Mouse (Mus musculus): ENCODE data around the gene Cwc25.

Cwc25 gene
- long read RNA-seq, experiment 1, partial matches to known transcripts, result 14 of 20 reads
- long read RNA-seq, experiment 1, other reads (novel, unspliced or antisense), result 2 of 20 reads
- long read RNA-seq, experiment 2, transcript Cwc25-201 (10 exons, 3,105 nt), result major isoform, 7 of 34 reads
- long read RNA-seq, experiment 2, partial matches to known transcripts, result 22 of 34 reads
- long read RNA-seq, experiment 2, other reads (novel, unspliced or antisense), result 3 of 34 reads

DNA sequence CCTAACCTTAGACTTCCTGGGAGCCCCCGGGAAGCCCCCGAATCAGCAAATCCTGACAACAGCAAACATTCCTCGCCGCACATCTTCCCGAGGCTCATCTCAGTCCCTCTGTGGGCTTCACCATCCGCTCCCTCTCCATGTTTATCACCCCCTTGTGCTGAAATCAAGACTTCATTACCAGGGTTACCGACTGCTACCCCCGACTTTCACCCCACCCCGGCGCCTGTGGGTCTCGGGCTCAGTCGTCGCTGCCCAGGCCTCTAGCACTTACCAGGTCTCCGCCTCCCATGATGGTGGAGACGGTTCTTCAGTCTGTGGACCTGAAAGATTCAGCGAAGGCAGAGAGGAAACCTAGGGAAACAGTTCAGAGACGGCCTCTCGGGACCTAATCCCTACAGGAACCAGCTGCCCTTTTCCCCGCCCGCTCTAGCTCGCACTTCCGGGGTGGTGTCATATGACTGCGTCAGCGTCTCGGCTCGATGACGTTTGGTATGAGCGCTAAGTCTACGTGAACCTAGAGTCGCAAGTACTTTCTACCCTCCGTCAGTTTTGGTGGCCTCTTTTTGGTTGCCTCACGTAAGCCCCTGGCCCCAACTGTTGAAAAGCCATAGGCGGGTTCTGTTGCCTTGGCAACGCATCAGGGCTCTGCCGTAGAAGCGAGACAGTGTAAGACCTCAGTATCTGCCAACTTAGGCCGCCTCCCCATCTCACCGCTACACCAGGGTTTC lies at the start of gene Cwc25:
Gene Cwc25 (minus strand): TSS at position 403 of the 728 bp plus-strand sequence.
- intact Hi-C loops (cut with DNase I), result no loop called here

DNA sequence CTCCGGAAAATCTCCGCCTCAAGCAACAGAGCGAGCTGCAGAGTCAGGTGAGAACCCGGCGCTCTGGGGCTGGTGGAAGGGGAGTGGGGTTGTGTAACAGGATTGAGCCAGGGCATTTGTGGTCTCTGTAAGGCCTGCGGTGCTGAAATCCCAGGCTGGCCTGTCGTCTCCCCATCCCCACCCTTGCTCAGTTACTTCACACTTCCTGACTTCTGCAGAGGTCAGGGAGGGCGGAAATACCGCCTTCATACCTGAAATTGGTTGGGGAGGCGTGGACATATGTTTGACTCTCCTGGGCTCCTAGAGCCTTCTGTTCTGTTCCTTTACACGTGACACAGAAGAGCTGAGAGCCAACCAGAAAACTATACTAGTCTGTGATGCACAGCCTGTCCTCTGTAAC lies 49.4 kb upstream of the Cwc25 start:
- intact Hi-C loops (cut with DNase I), result no loop called here

DNA sequence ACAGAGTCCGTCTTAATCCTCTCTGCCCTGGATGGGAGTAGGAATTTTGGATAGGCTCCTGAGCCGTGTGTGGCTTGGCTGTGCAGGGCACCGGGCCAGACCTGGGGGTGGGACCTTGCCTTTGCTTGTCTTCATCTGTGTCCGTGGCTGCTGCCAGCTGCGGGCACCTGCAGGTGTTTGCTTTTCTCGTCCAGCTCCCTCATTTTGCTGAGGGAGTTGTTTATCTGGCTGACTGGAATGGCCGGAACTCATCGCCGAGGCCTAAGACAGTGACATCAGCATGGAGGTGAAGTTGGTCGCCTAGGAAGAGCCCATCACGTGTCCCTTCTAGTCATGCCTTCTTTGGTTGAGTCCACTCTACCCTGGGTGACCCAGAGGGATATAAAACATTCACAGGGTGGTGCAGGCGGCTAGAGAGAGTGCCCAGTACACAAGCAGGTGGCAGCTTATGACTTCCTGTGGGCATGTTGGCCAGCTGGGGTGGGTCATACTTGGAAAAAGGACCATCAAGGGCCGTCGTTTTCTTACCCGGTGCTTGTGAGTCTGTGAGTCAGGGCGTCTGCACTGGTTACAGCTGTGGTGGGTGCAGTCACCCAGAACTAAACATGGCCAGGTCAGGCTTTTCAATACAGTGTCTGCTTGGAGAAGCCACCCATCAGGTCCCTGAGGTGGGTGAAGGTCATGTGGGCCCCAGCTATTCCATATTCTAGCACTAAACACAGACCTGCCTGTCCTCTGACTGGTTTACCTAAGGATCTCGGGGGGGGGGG lies 47.6 kb upstream of the Cwc25 start:
- intact Hi-C loops (cut with DNase I), result no loop called here

DNA sequence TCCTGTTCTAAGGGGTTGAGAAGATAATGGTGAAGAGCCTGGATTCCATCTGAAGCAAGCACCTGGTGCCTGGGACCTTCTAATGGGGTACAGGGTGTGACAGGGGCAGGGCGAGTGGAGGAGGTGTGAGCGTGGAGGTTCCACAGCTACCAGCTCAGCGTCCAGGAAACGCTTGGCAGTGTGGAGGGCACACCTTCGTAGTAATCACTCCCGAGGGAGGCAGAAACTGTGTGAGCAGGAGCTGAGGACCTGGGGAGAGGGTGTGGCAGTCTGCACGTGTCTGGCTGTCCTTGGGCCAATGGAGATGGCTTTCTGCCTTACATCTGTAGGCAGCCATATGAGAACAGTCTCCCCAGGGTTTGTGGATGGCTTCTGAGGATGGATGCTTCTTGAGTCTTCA lies 46.7 kb upstream of the Cwc25 start:
- intact Hi-C loops (cut with DNase I), result no loop called here

DNA sequence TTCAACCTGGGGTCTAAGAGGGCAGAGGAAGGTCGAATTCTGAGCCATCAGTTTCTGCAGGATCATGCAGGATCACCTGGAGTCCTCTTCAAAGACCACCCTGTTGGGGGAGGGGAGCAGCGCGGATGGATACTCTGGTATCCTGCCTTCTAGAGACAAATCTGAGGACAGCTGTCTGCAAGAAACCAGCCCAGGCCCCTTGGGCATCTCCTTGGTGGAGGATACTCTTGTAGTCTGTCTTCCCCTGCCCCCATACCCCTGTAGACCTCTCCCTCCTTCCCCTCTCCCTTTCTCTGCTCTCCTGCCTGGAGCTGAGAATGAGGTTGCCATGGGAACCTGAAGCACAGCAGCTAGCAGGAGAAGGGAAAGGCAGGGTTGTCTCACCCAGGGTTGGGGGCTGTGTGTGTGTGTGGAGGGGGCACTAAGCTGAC lies 46.1 kb upstream of the Cwc25 start:
- intact Hi-C loops (cut with DNase I), result no loop called here

DNA sequence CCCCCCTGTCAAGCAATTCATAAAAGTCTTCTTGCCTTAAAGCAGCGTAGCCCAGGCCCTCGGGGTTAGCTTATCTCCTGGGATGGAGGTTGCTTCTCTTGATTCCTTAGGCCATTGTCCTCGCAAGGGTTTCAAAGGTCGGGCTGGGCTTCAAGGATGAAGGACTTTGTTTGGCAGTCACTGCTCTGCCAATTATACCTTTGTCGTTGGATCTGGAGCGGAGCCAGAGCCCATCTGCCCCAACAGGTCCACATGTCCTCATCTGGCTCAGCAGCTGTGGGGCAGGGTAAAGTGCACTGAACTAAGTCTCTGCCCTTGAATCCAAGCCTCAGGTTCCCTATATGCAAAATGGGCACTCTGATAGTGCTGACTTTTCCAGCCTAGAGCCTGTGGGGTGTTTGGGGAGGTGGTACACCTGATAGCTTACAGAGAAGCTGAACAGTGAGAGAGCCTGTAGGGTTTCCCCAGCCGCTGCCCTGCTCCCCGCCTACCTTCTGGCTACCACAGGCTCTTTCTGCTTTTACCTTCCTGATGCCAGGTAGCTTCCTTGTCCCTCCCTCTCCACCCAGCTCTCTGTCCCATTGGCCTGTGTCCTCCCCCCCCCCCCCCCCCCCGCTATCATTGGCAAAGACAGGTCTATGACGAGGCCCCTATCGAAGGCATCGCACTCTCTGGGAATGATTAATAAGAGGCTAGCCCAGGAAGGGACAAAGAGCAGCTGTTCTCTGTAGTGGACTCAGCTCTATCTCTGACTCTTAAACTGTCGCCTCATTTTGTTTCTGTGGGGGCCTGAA lies 45.4 kb upstream of the Cwc25 start:
- intact Hi-C loops (cut with DNase I), result no loop called here

DNA sequence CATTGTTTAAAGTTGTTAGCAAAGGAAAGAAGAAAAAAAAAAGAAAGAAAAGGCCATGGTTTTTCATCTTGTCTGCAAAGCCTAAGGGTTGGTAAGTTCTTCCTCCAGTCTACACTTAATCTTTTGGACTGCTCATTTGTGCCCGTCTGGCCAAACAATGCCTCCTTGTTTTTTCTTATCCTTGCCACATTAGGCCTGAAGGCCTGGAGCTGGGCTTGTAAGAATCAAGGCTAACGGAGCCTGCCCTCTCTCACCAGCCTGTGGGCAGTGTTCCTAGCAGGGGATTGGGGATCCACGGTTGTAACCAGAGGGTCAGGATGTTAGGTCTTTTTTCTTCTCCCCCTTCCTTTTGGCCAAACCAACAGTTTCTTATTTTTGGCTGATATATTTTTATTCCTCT lies 44.6 kb upstream of the Cwc25 start:
- intact Hi-C loops (cut with DNase I), result no loop called here

DNA sequence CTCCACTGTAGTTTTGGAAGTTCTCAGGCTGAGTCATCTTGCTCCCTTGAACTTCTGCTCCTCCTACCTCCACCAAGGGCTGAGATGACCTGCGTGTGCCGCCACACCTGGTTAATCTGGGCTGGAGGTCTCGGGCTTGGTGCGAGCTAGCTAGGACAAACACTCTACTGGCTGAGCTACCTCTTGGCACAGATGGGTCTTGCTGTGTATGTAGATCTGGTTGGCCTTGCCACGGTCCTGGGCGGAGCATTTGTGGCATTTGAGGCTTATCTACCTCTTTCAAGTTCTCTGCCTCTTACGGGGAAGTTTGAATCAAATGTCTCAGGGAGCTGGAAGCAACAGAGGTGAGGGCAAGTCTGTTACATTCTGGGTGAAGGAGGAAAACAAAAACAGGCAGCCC lies 44.0 kb upstream of the Cwc25 start:
- intact Hi-C loops (cut with DNase I), result no loop called here

DNA sequence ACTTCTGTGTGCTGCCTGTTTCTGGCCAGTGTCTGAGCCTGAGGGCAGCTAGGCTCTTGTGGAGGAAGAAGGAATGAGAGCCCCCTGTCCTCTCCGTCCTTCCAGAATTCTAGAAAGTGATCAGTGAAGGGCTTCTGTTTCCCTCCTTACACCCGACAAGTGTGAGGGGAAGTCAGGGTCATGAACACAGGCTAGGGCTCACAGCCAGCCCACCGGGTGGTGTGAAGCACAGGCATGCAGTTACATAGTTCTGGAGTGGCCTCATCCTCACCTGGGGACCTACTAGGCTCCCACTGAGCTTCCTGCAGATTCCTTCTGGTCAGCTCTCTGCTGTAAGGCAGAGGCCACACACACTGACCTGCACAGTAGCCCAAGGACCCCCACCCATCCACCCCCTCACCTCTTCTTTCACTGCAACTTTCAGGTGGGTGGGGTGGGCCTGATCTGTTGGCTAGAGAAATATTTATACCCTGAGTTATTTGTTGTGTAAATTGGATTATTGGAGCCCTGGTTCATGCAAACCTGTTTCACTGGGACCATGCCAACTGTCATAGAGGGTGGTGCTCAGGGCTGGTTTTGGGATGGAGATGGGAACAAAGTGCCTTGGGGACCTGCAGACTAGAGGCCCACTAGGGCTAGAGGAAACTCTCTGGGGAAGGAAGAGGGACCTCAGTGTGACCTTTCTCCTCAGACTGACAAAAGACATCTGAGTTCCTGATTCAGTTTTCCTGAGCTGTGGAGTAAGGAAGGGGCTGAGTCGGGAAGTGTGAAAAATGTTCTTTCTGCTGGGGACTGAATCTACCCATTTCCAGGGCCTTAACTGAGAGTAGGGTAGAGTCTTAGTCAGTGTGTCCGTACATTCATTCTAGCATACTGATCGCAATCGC lies 43.1 kb upstream of the Cwc25 start:
- intact Hi-C loops (cut with DNase I), result no loop called here

DNA sequence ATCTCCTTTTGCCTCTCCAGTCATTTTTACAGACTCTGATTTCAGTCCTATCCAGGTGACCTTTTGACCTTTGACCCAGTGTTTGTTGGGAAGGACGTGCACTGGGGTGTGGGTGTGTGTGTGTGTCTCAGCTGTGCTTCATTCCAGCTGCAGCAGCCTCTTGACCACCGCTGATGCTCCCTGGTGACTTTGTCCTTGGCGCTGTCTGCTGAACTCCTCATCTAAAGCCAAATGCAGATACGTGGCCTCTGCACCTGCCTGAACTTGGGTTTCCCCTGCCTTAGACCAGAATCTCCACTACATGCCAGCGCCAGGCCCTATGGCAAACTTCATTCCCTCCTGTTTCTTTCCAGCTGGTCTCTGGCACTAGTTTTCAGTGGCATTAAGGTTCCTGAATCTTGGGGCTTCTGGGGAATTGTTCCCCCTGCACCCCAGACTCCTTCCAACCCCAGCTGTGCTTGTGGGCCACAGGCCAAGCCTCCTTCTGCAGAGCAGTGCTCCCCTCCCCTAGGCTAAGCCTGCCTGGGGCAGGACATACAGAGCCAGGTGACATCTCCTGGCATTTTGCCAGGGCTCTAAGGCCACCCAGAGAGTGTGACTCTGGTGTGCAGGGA lies 42.4 kb upstream of the Cwc25 start:
- intact Hi-C loops (cut with DNase I), result no loop called here

DNA sequence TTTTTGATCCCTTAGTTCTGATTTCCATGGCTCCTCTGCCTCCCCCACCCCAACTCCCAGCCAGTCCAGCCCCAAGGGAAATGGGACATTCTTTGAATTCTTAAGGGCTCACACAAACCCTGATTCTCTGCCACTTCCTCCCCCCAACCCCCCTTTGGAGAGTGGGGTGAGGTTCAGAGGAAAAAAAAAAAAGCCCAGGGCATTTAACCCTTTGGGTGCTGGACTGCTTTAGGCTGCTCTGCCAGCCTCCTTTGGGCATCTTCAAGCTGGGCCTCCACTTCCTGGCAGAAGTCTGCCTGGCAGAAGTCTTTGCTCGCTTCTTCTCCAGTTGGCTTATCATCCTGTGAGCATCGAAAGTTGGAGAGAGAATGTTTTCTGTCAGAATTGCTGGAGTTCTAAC lies 41.7 kb upstream of the Cwc25 start:
- intact Hi-C loops (cut with DNase I), result no loop called here

DNA sequence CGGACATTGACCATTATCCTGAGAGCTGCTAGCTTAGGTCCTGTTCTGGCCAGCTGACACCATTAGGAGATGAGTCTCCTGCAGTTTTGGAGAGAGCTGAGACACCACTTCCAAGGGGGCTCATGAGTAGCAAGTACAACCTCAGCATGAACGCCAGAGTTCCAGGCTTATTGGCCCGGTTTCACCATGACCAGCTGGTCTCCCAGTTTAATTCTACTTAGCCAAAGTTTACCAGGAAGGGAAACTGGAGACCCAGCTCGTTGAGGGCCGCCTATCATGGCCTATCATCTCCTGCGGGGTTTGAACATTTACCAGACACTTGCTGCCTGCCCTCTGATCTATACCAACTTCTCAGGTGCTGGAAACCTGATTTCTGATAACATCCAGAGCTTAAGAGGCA lies 41.3 kb upstream of the Cwc25 start:
- intact Hi-C loops (cut with DNase I), result no loop called here

DNA sequence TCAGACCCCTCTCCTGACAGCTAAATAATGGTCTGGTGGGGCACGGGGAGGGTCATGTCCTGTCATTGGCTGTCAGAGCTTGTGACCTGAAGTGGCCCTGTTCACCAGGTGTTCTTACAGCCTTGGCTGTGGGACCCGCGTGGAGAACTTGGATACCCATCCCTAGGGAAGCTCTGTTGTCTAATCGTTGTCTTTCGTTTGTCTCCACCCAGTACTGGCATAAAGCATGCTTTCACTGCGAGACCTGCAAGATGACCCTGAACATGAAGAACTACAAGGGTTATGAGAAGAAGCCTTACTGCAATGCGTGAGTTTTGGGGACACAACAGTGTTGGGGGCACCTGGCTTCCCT lies 40.2 kb upstream of the Cwc25 start:
- intact Hi-C loops (cut with DNase I), result no loop called here

DNA sequence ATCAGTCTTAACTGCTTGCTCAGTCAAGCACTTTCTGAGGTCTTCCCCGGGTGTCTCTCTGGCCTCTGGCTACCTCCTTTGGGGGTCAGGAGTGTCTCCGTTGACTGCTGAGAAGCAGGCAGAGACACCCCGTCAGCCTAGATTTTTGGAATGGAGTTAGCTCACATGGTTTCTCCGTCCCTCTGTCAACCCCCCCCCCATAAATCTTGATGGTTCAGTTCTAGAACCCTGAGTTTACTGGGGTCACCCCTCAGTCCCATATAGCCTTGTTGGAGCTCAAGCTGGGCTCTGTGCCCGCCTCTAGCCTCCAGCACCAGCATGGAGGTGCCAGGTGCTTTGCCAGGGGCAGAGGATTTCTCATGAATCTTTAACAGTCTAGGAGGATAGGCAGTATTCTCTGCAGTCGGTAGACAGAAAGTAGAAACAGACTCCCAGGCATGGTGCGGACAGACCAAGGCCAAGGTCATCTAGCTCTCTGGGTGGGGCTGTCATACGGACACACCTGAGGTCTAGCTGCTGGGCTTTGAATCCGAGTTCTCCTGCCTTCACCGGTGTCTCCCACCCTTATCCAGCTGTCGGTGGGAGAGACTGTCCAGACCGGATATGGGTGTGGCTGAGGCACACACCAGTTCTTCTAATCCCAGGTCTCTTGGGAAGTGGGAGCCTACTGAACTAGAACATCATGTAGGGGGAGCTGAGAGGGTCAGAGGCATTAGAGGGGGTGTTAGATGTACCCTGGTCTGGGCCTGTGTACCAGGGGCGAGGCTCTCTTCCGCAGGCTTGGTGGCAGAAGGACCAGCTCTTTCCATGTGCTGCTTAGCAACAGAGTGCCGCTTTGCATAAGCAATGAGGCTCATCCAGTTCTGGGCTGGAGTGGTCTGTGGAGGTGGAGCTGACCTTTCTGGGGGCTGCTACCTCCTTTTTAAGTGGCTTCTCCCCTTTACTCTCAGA lies 39.6 kb upstream of the Cwc25 start:
- intact Hi-C loops (cut with DNase I), result no loop called here

DNA sequence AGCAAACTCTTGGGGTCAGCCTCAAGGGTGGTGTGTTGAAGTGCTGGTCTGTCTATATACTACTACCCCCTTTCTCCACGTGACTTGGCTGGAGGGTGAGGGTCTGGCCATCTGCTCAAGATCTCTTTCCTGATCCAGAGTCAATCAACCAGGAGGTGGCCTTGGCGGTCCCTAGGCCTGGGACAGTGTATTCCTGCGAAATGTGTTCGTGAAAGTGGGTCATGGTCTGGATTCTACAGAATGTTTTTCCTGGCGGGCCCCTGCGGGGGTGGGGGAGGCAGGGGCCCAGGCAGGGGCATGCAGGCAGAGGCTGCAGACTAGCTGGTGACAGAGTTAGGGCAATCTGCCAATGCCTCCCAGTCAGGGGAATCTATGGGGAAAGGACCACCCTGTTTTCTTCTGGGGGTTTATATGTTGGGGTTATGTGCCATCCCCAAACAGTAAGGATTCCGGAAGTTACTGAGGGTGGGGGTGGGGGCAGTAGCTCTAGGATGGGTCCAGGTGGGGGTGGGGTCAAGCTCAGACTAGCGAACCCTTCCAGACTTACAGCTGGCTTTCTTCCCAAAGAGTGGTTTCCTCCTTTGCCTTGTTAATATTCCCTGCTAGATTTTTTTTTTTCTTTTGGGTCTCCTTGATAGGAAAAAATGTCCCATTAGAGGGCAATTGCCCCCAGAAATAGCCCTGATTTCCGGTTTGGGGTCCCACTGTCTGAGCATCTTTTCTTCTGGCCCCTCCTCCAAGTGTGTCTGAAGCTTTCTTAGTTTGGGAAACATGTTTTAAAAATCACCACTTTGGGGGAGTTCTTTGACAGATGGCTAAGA lies 38.7 kb upstream of the Cwc25 start:
- intact Hi-C loops (cut with DNase I), result no loop called here

DNA sequence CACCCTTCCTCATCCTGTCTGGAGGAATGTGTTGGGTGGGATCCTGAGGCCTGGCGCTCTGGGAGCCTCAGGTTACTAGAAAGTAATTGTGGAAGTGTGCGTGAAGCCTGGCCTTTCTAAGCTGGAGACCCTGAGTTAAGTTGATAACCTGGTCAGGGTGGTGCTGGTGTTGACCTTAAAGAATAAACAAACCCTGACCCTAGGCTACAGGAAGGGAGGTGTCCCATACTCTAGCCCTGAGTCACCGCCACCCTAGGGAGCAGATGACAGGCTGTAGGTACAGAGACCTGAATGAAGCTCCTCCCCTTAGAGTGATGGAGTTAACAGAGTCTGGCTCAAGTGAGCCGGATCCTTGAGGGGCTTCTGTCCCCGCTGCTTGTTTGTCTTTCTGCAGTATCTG lies 37.5 kb upstream of the Cwc25 start:
- intact Hi-C loops (cut with DNase I), result no loop called here

DNA sequence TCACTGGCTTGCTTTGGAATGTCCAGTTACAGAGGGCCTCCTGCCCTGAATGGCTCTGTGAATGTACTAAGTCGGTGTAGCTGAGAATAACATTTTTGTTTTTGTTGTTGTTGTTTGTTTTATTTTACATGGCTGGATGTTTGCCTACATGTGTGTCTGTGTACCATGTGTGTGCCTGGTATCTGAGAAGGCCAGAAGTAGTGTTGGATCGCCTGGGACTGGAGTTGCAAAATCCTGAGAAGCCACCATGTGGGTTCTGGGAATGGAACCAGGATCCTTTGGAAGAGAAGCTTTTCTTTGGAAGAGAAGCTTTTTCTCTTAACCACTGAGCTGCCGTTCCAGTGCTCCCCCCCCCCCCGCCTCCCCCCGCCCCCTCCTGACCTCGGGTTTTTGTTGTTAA lies 36.1 kb upstream of the Cwc25 start:
- intact Hi-C loops (cut with DNase I), result no loop called here

DNA sequence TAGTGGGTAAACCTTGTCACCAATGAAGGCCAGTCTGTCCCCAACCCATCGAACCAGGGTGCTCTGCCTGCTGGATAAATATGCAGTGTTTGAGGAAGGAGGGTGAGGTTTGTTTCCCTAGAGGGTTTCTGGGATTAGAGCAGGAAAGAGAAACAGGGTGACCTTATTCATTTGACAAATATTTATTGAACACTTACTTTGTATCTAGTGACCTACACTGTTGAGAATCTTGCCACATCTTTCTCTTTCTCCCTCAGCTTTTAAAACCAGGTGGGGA lies 35.8 kb upstream of the Cwc25 start:
- intact Hi-C loops (cut with DNase I), result no loop called here
